Mouse (Mus musculus): ENCODE measurements around the gene Tcf7l1.

The Tcf7l1 gene

GRCm38 (mm10) chr6:72619734-72620532 lies 169.1 kb downstream of the Tcf7l1 start:
- peak; percentile 55 for DNase-seq

- peak; percentile 97 for DNase-seq
Observed at GRCm38 (mm10) chr6:72616643-72617288, 172.3 kb downstream of the Tcf7l1 start, which contains the start of gene Tgoln1. Gene Tgoln1, minus strand, starts transcription at chr6:72617000.

- no peak for DNase-seq
Observed at GRCm38 (mm10) chr6:72615561-72616375, 173.3 kb downstream of the Tcf7l1 start.

GRCm38 (mm10) chr6:72615151-72615550 lies 173.9 kb downstream of the Tcf7l1 start:
- DNase-seq: no peak

GRCm38 (mm10) chr6:72610261-72610660 lies 178.8 kb downstream of the Tcf7l1 start:
- DNase-seq: no peak

GRCm38 (mm10) chr6:72608662-72609184 lies 180.3 kb downstream of the Tcf7l1 start:
- no peak for DNase-seq

- DNase-seq: peak; percentile 50
Observed at GRCm38 (mm10) chr6:72607676-72608075, 181.4 kb downstream of the Tcf7l1 start.

GRCm38 (mm10) chr6:72607060-72607459 lies 182.0 kb downstream of the Tcf7l1 start:
- no peak for DNase-seq

- no peak for DNase-seq
Observed at GRCm38 (mm10) chr6:72604066-72604465, 185.0 kb downstream of the Tcf7l1 start.

- DNase-seq: peak; percentile 92
Observed at GRCm38 (mm10) chr6:72601732-72602131, 187.3 kb downstream of the Tcf7l1 start.

GRCm38 (mm10) chr6:72600771-72601170 lies 188.3 kb downstream of the Tcf7l1 start:
- DNase-seq: no peak

- DNase-seq: no peak
Observed at GRCm38 (mm10) chr6:72600216-72600615, 188.8 kb downstream of the Tcf7l1 start.

GRCm38 (mm10) chr6:72598791-72599557 lies 190.1 kb downstream of the Tcf7l1 start:
- DNase-seq: peak; percentile 77

- DNase-seq: peak; percentile 96
Observed at GRCm38 (mm10) chr6:72597956-72598753, 190.9 kb downstream of the Tcf7l1 start, which contains the start of the genes Elmod3 and Retsat. Gene Elmod3, minus strand, starts transcription at chr6:72598413. Gene Retsat, plus strand, starts transcription at chr6:72598475.

GRCm38 (mm10) chr6:72597083-72597874 lies 191.8 kb downstream of the Tcf7l1 start:
- peak; percentile 61 for DNase-seq

GRCm38 (mm10) chr6:72593914-72594313 lies 195.1 kb downstream of the Tcf7l1 start:
- DNase-seq: no peak

GRCm38 (mm10) chr6:72593011-72593803 lies 195.8 kb downstream of the Tcf7l1 start:
- DNase-seq: no peak

GRCm38 (mm10) chr6:72590111-72590510 lies 198.9 kb downstream of the Tcf7l1 start:
- no peak for DNase-seq

GRCm38 (mm10) chr6:72588307-72588706 lies 200.7 kb downstream of the Tcf7l1 start:
- DNase-seq: no peak
